Comparison of ENCODE assay signal across 16 mouse cellular contexts in the genomic region with DNA sequence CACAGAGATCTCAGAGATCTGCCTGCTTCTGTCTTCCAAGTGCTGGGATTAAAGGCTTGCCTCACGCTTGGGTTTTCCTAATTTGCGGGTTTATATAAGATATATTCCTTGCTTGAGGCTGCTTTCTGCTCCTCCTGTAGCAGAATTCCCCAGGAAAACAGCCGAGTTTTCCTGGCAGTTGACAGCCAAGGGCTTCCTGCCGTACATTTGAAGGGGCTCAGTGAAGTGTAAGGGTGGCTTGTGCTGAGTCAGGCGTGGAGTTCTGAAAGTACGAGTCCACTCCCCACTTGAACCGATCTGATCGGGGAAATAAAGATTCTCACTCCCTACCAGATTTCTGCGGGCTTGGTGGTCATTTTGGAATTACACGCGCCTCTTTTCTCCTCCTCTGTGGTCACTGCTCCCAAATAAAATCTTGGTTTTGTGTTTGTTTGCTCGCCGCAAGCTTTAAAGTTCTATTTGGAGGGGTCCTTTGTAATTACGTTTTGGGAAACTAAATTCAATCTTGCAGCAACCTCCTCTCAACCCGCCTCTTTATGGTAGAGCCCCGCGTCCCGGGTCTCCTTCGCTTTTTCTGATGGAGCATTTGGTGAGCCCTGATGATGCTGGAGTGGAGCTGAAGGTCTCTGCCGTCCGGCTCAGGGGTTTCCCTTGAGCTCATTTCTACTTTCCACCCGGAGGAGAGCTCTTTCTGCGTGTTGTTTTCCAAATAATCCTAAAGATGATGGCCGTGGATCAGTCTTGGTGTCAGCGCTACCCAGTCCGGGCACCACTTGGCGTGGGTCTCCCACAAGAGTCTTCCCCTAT. TPM values are rescaled to one million over a fixed set of nuclear protein-coding genes. Genes with fewer than 3 reads are reported as not detected.
DNase-seq lines count a peak whose midpoint lies in the region; ATAC-seq and TF ChIP-seq lines count a peak whose summit lies in the region.
"Had no signal": no experiment of that assay in that cellular context is flagged by ENCODE, and none has a peak within 500 bp of the region (broad histone marks: within the 10 kb centered on the region; RNA-seq: fewer than 3 reads in every experiment).

No protein-coding gene starts in this region.

- no peak for ATAC-seq in heart, embryonic 16.5 days (replicated peaks; ENCODE audit: extremely low read depth, insufficient read depth, low FRiP score)
- no peak for ATAC-seq in lung, embryonic 16.5 days (ENCODE audit: low read depth)
- ATAC-seq in embryonic facial prominence, embryonic 14.5 days (ENCODE audit: low read depth) = no peak
- ATAC-seq in limb, embryonic 14.5 days (ENCODE audit: low FRiP score, low read depth) = no peak
- ATAC-seq: inflammation-experienced regulatory T-cells, adult 6 months; midbrain, embryonic 13.5 days had no signal

- peaks cover 73% of the 10 kb centered on the region for H3K27me3 ChIP-seq in heart, embryonic 16.5 days (ENCODE audit: control insufficient read depth, insufficient read depth, low read length)
- H3K27me3 ChIP-seq in lung, embryonic 16.5 days (ENCODE audit: control insufficient read depth, insufficient read depth, low read depth, low read length) = peaks cover 71% of the 10 kb centered on the region
- H3K27me3 ChIP-seq in embryonic facial prominence, embryonic 14.5 days (replicated peaks; ENCODE audit: control insufficient read depth, insufficient read depth, low read length) = peaks cover 82% of the 10 kb centered on the region
- peaks cover 84% of the 10 kb centered on the region for H3K27me3 ChIP-seq in limb, embryonic 14.5 days (ENCODE audit: control insufficient read depth, insufficient read depth, low read length)

- no peak overlapping the region for H3K9ac ChIP-seq in heart, embryonic 16.5 days (ENCODE audit: low read length)
- no peak overlapping the region for H3K9ac ChIP-seq in lung, embryonic 16.5 days (ENCODE audit: low read length)
- H3K9ac ChIP-seq in embryonic facial prominence, embryonic 14.5 days (ENCODE audit: low read depth, low read length) = no peak overlapping the region
- no peak overlapping the region for H3K9ac ChIP-seq in limb, embryonic 14.5 days (ENCODE audit: low read depth, low read length, severe bottlenecking)
- H3K9ac ChIP-seq: midbrain, embryonic 13.5 days; neural tube, embryonic 12.5 days; stomach, embryonic 15.5 days had no signal

- peaks cover 4% of the 10 kb centered on the region; the same call in 1 of the 2 replicates for H3K9me3 ChIP-seq in heart, embryonic 16.5 days (replicated peaks; ENCODE audit: control insufficient read depth, low read length)
- H3K9me3 ChIP-seq in lung, embryonic 16.5 days (ENCODE audit: control insufficient read depth, low read length) = no peaks in the 10 kb centered on the region
- no peaks in the 10 kb centered on the region for H3K9me3 ChIP-seq in embryonic facial prominence, embryonic 14.5 days (ENCODE audit: control insufficient read depth, low read length)
- no peaks in the 10 kb centered on the region for H3K9me3 ChIP-seq in limb, embryonic 14.5 days (ENCODE audit: control insufficient read depth, low read length)
- H3K9me3 ChIP-seq: midbrain, embryonic 13.5 days; neural tube, embryonic 12.5 days; stomach, embryonic 15.5 days had no signal

- H3K4me2 ChIP-seq in heart, embryonic 16.5 days (ENCODE audit: low read depth, low read length) = peak overlapping the region; percentile 41; the same call in 1 of the 2 replicates
- peak overlapping the region; percentile 28; the same call in 1 of the 2 replicates for H3K4me2 ChIP-seq in lung, embryonic 16.5 days (ENCODE audit: low read depth, low read length)
- peak overlapping the region; percentile 41 for H3K4me2 ChIP-seq in embryonic facial prominence, embryonic 14.5 days (ENCODE audit: low read depth, low read length)
- peak overlapping the region; percentile 31; the same call in 1 of the 2 replicates for H3K4me2 ChIP-seq in limb, embryonic 14.5 days (replicated peaks; ENCODE audit: low read depth, low read length, severe bottlenecking)
- H3K4me2 ChIP-seq: midbrain, embryonic 13.5 days; neural tube, embryonic 12.5 days had no signal

- peaks cover 22% of the 10 kb centered on the region for H3K4me1 ChIP-seq in heart, embryonic 16.5 days (ENCODE audit: control insufficient read depth, insufficient read depth, low read length)
- H3K4me1 ChIP-seq in lung, embryonic 16.5 days (replicated peaks; ENCODE audit: control insufficient read depth, insufficient read depth, low read length) = peaks cover 22% of the 10 kb centered on the region
- H3K4me1 ChIP-seq in embryonic facial prominence, embryonic 14.5 days (ENCODE audit: control insufficient read depth, insufficient read depth, low read length) = peaks cover 10% of the 10 kb centered on the region
- peaks cover 24% of the 10 kb centered on the region for H3K4me1 ChIP-seq in limb, embryonic 14.5 days (ENCODE audit: control insufficient read depth, insufficient read depth, low read length)

- no peak for DNase-seq in heart, postnatal 25 days (ENCODE audit: low spot score)
- no peak for DNase-seq in lung, postnatal 14 days
- DNase-seq in embryonic facial prominence, embryonic 14.5 days (ENCODE audit: low spot score) = no peak
- DNase-seq in limb, embryonic 14.5 days (ENCODE audit: low spot score) = no peak
- no peak for DNase-seq in layer of hippocampus, adult 9-10 months (ENCODE audit: low spot score)
- DNase-seq: kidney, postnatal 25 days; liver; thymus, postnatal 25 days had no signal

- H3K4me3 ChIP-seq in heart, embryonic 16.5 days (ENCODE audit: low read length) = no peak overlapping the region; the same call in 1 of the 2 replicates
- H3K4me3 ChIP-seq in lung, embryonic 16.5 days (ENCODE audit: low read length) = peak overlapping the region; percentile 7; the same call in 1 of the 2 replicates
- peak overlapping the region; percentile 14 for H3K4me3 ChIP-seq in embryonic facial prominence, embryonic 14.5 days (ENCODE audit: low read depth, low read length)
- 0 out of 2 replicates have a peak overlapping the region, but pooled peaks have one; percentile 15 for H3K4me3 ChIP-seq in limb, embryonic 14.5 days (replicated peaks; ENCODE audit: low read length)
- H3K4me3 ChIP-seq: midbrain, embryonic 13.5 days; neural tube, embryonic 12.5 days; stomach, embryonic 15.5 days had no signal

- 4% methylated on average over 27 of the region's 27 CpGs for WGBS in heart, embryonic 16.5 days
- WGBS in lung, embryonic 16.5 days = 2% methylated on average over 27 of the region's 27 CpGs
- 5% methylated on average over 27 of the region's 27 CpGs for WGBS in embryonic facial prominence, embryonic 14.5 days
- 8% methylated on average over 27 of the region's 27 CpGs for WGBS in limb, embryonic 14.5 days

- no peak overlapping the region for H3K27ac ChIP-seq in heart, embryonic 16.5 days (ENCODE audit: low read length)
- no peak overlapping the region for H3K27ac ChIP-seq in lung, embryonic 16.5 days (ENCODE audit: low read length)
- no peak overlapping the region for H3K27ac ChIP-seq in embryonic facial prominence, embryonic 14.5 days (replicated peaks; ENCODE audit: low read depth, low read length)
- H3K27ac ChIP-seq in limb, embryonic 14.5 days (replicated peaks; ENCODE audit: low read depth, low read length) = no peak overlapping the region
- H3K27ac ChIP-seq: midbrain, embryonic 13.5 days; neural tube, embryonic 12.5 days; stomach, embryonic 15.5 days had no signal

- no peaks in the 10 kb centered on the region for H3K36me3 ChIP-seq in heart, embryonic 16.5 days (ENCODE audit: control insufficient read depth, insufficient read depth)
- no peaks in the 10 kb centered on the region for H3K36me3 ChIP-seq in lung, embryonic 16.5 days (ENCODE audit: control insufficient read depth, insufficient read depth, low read length)
- H3K36me3 ChIP-seq in embryonic facial prominence, embryonic 14.5 days (ENCODE audit: control insufficient read depth, insufficient read depth, low read length) = no peaks in the 10 kb centered on the region
- no peaks in the 10 kb centered on the region for H3K36me3 ChIP-seq in limb, embryonic 14.5 days (ENCODE audit: control insufficient read depth, insufficient read depth, low read length)
- H3K36me3 ChIP-seq: midbrain, embryonic 13.5 days; neural tube, embryonic 12.5 days; stomach, embryonic 15.5 days had no signal

- intact Hi-C loops in heart, postnatal 25 days (cut with DNase I) = no loop called here

- no peak for TF ChIP-seq POLR2A in limb, embryonic 14.5 days (IDR thresholded peaks at IDR 0.05; ENCODE audit: borderline replicate concordance, extremely low read depth, insufficient read depth, insufficient read length)

RNA-seq across cellular contexts. Expression of a gene that starts 3.6 kb away (rescaled TPM):
- polyA plus RNA-seq in heart, embryonic 16.5 days (2015; fragmentation: Nextera tagmentation; extraction: Ambion mirVana) = 0.09 and 0.17 TPM in 2 replicates
- total RNA-seq in heart, postnatal 25 days (2021) = under 1 TPM in 1 of 2 experiments, not detected in 1; 0.11 TPM
- polyA plus RNA-seq in lung, embryonic 16.5 days (2015; fragmentation: Nextera tagmentation; extraction: Ambion mirVana) = 1.0 and 1.3 TPM in 2 replicates
- 3.1 and 3.2 TPM in 2 replicates for polyA plus RNA-seq in embryonic facial prominence, embryonic 14.5 days (2014; fragmentation: Nextera tagmentation; extraction: Ambion mirVana)
- 2.0 and 2.4 TPM in 2 replicates for polyA plus RNA-seq in limb, embryonic 14.5 days (2012; rRNA removed)
- polyA plus RNA-seq in limb, embryonic 14.5 days (2014; fragmentation: Nextera tagmentation; extraction: Ambion mirVana) = 3.3 and 3.4 TPM in 2 replicates
- total RNA-seq: granulocyte monocyte progenitor cell, adult 5-6 weeks; layer of hippocampus, postnatal 25 days had no signal
- polyA plus RNA-seq: inflammation-experienced regulatory T-cells, adult 6 months; midbrain, embryonic 13.5 days had no signal

RNA-seq across cellular contexts. Expression of a gene that starts 29.7 kb away (rescaled TPM):
- polyA plus RNA-seq in heart, embryonic 16.5 days (2015; fragmentation: Nextera tagmentation; extraction: Ambion mirVana) = 0.07 and 0.11 TPM in 2 replicates
- not detected for total RNA-seq in heart, postnatal 25 days (2021)
- polyA plus RNA-seq in lung, embryonic 16.5 days (2015; fragmentation: Nextera tagmentation; extraction: Ambion mirVana) = 0.31 and 0.77 TPM in 2 replicates
- polyA plus RNA-seq in embryonic facial prominence, embryonic 14.5 days (2014; fragmentation: Nextera tagmentation; extraction: Ambion mirVana) = 16.1 and 20.2 TPM in 2 replicates
- 8.3 and 8.6 TPM in 2 replicates for polyA plus RNA-seq in limb, embryonic 14.5 days (2012; rRNA removed)
- polyA plus RNA-seq in limb, embryonic 14.5 days (2014; fragmentation: Nextera tagmentation; extraction: Ambion mirVana) = 14.3 and 16.3 TPM in 2 replicates
- total RNA-seq: granulocyte monocyte progenitor cell, adult 5-6 weeks; layer of hippocampus, postnatal 25 days had no signal
- polyA plus RNA-seq: inflammation-experienced regulatory T-cells, adult 6 months had no signal
